Mouse (Mus musculus) left cerebral cortex, adult 11 months (tissue): Measurements from ENCODE around the gene Vamp2.
"Not testable (repeated sequence)": the region's sequence is repeated elsewhere in the genome, so short reads cannot be mapped to it uniquely, and the experiment has no call there.

Experiments used
- DNase-seq: peaks from one replicate; pipeline ENCODE4 v3.0.0; 2022; ENCODE audit warnings: low spot score

Gene Vamp2

GRCm38 (mm10) chr11:69080855-69081222 is 7.5 kb upstream of the Vamp2 start:
- no peak for DNase-seq

GRCm38 (mm10) chr11:69081613-69082012 is 6.7 kb upstream of the Vamp2 start:
- no peak for DNase-seq

- no peak for DNase-seq
These were observed 2.7 kb upstream of the Vamp2 start for GRCm38 (mm10) chr11:69085608-69086007.

- DNase-seq = no peak
These were observed 1.9 kb upstream of the Vamp2 start for GRCm38 (mm10) chr11:69086390-69086789.

GRCm38 (mm10) chr11:69087082-69087481 is 1.2 kb upstream of the Vamp2 start:
- no peak for DNase-seq

GRCm38 (mm10) chr11:69087597-69087996 is 693 bp upstream of the Vamp2 start:
- DNase-seq = no peak

- DNase-seq = no peak
These were observed 746 bp downstream of the Vamp2 start for GRCm38 (mm10) chr11:69088856-69089615.

- DNase-seq = no peak
These were observed 1.5 kb downstream of the Vamp2 start for GRCm38 (mm10) chr11:69089616-69090290.

- no peak for DNase-seq
These were observed 2.1 kb downstream of the Vamp2 start for GRCm38 (mm10) chr11:69090367-69090766.

GRCm38 (mm10) chr11:69091566-69092385 is 3.5 kb downstream of the Vamp2 start:
- no peak for DNase-seq

- DNase-seq = no peak
These were observed 4.1 kb downstream of the Vamp2 start for GRCm38 (mm10) chr11:69092386-69092751.

- no peak for DNase-seq
These were observed 4.6 kb downstream of the Vamp2 start for GRCm38 (mm10) chr11:69092871-69093270.

- DNase-seq = not testable (repeated sequence)
These were observed 5.6 kb downstream of the Vamp2 start for GRCm38 (mm10) chr11:69093856-69094255.

- DNase-seq = peak; percentile 100
These were observed 6.6 kb downstream of the Vamp2 start, which contains the start of gene Per1 for GRCm38 (mm10) chr11:69094697-69095429. Gene Per1, plus strand, starts transcription at chr11:69095217.

- no peak for DNase-seq
These were observed 7.4 kb downstream of the Vamp2 start for GRCm38 (mm10) chr11:69095511-69096231.

GRCm38 (mm10) chr11:69096360-69096986 is 8.2 kb downstream of the Vamp2 start:
- DNase-seq = no peak

- peak; percentile 96 for DNase-seq
These were observed 9.0 kb downstream of the Vamp2 start for GRCm38 (mm10) chr11:69096987-69097900.

- no peak for DNase-seq
These were observed 9.9 kb downstream of the Vamp2 start for GRCm38 (mm10) chr11:69098039-69098761.

GRCm38 (mm10) chr11:69098762-69099091 is 10.4 kb downstream of the Vamp2 start:
- peak; percentile 96 for DNase-seq
